Mouse (Mus musculus): ENCODE results near the gene Polr2m.
"Not testable (repeated sequence)": the region's sequence is repeated elsewhere in the genome, so short reads cannot be mapped to it uniquely, and the experiment has no call there.

Gene Polr2m

GRCm38 (mm10) chr9:71485475-71486094, at the start of gene Polr2m:
Polr2m (minus strand) TSS chr9:71485935.
- peak; percentile 85 for DNase-seq (ENCODE audit: low read depth, low spot score)

DNA sequence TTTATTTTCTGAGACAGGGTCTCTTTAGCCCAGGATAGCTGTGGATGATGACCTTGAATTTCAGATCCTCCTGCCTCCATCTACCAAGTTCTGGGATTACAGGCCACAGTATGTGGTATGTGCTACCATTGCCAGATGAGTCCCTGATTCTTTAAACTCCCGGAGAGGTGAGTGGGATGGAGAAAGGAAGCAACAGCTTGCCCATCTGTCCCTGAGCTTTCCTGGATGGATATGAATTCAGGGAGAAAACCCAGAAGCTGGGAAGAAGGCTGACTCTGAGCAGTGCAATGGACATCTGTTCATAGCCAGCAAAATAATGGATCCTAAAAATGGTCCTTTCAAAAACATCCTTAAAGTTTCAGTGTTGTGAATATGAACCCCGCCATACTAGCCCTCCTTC, 49.3 kb upstream of the Polr2m start:
- no peak for DNase-seq (ENCODE audit: low read depth, low spot score)

- DNase-seq (ENCODE audit: low read depth, low spot score), result no peak
Measured at GRCm38 (mm10) chr9:71529960-71530359, 44.2 kb upstream of the Polr2m start.

- DNase-seq (ENCODE audit: low read depth, low spot score), result no peak
Measured at GRCm38 (mm10) chr9:71527438-71527837, 41.7 kb upstream of the Polr2m start.

- DNase-seq (ENCODE audit: low read depth, low spot score), result no peak
Measured at GRCm38 (mm10) chr9:71523901-71524300, 38.2 kb upstream of the Polr2m start.

GRCm38 (mm10) chr9:71519836-71520235, 34.1 kb upstream of the Polr2m start:
- no peak for DNase-seq (ENCODE audit: low read depth, low spot score)

GRCm38 (mm10) chr9:71517487-71517886, 31.8 kb upstream of the Polr2m start:
- DNase-seq (ENCODE audit: low read depth, low spot score), result no peak

DNA sequence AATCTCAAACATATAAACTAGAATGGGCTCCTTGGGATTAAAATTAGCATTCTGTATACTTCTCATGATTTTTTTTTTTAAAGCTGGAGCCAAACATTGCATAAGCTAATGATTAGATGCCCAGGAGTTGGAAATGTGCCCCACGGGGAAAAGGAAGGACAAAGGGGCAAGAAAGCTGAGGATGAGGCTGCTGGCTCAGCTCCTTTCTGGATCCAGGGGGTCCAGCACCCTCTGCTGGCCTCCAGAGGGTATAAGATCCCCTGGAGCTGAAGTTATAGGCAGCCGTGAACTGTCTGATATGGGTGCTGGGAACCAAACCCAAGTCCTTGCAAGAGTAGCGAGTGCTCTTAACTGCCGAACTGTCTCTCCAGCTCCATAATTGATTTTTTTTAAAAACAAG, 30.1 kb upstream of the Polr2m start:
- no peak for DNase-seq (ENCODE audit: low read depth, low spot score)

DNA sequence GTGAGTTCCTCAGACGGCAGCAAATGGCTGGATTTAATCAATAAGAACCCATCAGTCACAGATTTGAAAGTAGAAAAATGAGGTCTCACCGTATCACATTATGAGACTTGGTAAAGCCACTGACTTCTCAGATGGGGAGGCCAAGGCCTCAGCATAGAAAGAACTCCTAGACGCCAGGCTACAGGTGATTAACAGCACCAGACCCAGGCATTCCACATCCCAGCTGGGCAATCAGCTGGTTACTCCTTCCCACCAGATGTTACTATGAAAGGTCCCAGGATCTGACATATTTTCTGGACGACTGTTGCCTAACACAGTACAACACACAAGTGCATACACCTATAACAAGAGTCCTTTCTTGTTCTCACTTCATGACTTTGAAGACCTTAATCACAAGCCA, 27.8 kb upstream of the Polr2m start:
- no peak for DNase-seq (ENCODE audit: low read depth, low spot score)

DNA sequence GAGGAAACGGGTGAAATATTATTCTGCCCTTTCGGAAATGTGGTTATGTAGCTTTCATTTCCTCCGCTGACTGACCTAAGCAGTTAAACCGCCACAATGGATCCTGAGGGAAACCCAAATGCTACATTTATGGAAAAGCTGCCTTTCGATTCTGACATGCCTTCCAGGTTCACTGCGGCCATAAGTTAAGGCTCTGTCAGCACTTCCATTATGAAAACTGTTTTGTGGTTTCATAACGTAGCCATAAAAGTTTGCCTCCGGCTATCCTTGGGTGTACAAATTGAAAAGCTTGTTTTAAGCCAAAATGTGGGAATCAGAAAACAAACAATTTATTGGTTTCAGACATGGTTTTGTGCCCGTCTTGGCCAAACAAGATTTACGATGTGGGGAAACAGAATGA, 27.2 kb upstream of the Polr2m start:
- no peak for DNase-seq (ENCODE audit: low read depth, low spot score)

DNA sequence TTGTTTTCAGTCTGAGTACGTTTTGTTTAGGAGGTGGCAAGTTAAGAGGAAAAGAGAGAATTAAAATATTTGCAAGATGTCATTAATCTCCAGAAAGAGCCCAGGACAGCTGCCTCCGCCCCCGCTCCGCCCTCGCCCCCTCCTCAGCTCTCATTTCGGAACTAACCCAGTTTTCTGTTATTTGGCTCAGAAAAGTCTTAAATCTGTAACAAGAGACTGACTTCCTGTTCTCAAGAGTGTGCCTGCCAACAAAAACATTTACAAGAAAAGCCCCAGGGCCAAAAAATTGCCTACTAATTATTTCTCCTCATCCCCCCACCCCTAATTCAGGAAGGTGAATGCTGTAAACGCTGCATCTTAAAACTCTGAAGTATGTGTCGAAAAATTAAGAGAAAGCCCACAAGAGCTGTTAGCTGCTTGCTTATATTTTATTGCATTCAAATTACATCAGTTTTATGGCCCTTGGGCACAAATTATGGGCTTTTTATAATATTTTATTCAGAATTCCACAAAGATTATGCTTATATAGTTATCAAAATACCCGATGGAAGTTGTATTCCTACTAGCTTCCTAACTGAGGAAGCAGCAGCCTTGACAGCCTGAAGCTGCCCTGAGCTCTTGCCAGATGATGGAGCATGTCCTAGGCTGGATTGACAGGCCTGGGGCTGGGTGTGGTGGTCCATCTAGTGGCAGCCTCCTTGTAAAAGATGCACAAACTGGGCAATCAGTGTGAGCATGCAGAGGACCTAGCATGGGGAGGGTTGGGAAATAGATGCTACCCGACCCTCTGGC, 12.9 kb upstream of the Polr2m start:
- DNase-seq (ENCODE audit: low read depth, low spot score), result no peak

DNA sequence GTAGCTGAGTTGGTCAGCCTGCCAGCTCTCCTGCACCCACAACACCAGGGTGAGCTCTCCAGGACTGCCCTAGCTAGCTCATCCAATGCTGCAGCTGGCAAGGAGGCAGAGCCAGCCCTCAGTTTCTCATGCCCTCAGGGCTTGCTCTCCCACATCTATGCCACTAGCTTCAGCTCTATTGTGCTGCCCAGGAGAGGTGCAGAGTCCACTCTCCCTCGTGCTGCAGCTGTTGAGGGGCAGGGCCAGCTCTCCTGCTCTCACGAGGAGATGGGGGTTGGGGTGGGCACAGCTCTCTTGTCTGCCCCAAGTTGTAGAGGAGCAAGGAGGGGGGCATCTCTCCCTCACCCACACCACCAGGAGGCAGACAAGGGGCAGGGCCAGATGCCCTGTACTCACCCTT, 10.9 kb upstream of the Polr2m start:
- DNase-seq (ENCODE audit: low read depth, low spot score), result no peak

DNA sequence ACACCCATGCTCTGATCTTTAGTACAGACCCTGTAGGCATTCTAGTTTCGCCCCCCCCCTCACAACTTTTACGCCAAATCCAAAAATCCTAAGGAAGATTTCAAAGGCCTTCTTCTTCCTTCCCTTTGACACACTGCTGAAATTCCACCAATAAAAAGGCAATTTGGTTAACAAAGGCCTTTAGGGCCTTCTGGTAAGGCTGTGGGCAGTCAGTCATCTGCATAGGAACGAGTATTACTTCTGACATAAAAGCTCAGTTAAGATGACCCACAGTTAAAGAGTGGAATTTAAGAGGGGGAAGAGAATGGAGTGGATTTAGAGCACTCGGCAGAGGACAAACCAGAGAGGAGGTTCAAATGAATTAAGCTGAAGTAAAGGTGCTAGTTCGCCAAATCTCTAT, 8.0 kb upstream of the Polr2m start:
- DNase-seq (ENCODE audit: low read depth, low spot score), result no peak

DNA sequence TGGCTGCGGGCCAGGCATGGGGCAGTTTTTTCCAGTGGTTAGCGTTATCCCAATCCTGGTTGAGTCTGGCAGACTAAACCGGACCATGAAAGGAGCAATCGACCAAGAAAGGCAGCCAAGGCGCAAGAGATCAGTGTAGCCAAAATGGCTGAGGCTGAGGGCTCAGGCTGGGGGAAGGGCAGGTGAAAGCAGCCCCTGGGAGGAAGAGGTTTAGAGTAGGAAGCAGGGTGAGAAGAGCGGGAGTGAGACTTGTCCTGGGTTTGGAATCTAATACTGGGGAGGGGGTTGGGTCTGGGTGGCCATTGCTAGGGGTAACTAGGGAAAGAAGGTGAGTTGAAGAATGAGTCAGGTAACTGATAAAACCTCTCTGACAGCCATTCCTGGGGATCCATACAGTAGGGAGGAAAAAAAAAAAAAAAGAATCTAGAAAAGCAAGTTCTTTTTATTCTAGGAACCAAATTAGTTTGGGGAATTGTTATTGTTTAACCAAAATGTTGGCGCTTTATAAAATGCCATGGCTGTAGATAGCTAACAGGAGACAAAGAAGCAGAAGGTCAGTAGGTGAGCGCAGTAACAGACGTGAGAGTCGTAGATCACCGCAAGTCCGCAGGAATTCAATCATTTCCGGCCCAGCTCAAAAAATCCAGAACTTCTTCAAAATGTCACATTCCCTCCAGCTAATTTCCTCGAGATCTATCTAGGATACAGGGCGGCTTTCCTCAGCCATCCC, 6.7 kb upstream of the Polr2m start:
- no peak for DNase-seq (ENCODE audit: low read depth, low spot score)

DNA sequence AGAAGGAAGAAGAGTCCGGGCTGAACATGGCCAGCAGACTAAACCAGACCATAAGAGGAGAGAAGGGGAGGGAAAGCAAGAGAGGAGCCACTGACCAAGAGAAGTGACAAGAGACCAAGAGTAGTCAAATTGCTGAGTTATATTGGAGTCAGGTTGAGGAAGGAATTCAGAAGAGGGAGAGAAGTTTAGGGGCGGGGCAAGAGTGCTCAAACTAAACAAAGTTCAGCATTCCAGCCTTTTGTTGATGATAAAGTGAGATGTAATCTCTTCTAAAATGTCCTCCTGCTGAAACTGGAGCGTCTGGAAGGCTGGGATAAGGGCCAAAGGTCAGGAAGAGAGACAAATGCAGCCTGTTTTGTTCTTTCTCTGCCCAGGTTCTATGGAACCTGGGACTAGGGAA, 4.3 kb upstream of the Polr2m start:
- no peak for DNase-seq (ENCODE audit: low read depth, low spot score)

- no peak for DNase-seq (ENCODE audit: low read depth, low spot score)
Measured at GRCm38 (mm10) chr9:71486127-71486526, 392 bp upstream of the Polr2m start.

GRCm38 (mm10) chr9:71484871-71485474, 762 bp downstream of the Polr2m start:
- DNase-seq (ENCODE audit: low read depth, low spot score), result no peak

DNA sequence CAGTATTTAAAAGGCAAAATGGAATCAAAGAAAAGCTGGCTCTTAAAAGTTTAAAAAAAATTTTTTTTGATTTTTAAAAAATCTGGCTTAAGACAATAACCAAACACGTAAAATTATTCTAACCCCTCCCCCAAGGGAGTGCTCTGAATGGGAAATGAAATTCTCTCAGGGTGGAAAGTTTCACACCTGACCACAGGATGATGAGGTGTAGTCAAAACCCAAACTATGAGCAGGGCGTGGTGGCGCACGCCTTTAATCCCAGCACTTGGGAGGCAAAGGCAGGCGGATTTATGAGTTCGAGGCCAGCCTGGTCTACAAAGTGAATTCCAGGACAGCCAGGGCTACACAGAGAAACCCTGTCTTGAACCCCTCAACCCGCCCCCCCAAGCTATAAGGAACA, 1.9 kb downstream of the Polr2m start:
- DNase-seq (ENCODE audit: low read depth, low spot score), result not testable (repeated sequence)

DNA sequence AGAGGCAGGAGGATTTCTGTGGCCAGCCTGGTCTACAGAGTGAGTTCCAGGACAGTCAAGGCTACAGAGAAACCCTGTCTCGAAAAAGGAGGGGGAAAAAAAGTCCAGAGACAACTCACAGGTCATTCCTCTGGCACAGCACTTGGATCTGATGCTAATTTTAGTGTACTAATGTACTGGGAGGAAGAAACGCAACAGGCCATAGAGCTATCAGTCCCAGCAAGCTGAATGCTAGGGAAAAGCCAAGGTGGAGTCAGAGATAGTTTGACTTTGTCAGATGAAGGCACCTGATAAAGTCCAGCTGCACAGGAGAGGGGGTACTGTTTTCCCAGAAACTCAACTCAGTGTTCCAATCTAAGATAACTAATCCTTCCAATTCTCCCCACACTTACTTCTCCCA, 5.4 kb downstream of the Polr2m start:
- DNase-seq (ENCODE audit: low read depth, low spot score), result no peak

- DNase-seq (ENCODE audit: low read depth, low spot score), result no peak
Measured at GRCm38 (mm10) chr9:71479413-71479812, 6.3 kb downstream of the Polr2m start.

DNA sequence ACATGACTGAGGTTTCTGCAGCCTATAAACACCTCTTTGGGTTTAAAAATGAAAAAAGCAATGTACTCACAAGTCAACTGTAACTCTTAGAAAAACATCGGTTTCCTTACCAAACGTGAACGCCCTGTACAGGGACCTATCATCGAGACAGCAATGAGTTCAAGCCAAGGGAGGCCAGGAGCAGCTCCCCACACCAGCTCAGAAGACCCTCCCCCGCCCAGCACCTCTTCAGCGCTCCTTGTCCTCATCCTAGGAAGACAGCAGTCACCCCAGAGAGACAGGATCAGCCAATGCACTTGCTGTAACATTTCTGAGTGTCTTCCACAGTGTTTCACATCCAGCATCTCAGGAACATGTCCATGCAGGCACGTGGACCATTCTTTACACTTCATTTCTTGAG, 7.1 kb downstream of the Polr2m start:
- no peak for DNase-seq (ENCODE audit: low read depth, low spot score)

- DNase-seq (ENCODE audit: low read depth, low spot score), result no peak
Measured at GRCm38 (mm10) chr9:71476601-71477000, 9.1 kb downstream of the Polr2m start.

Measured in retina, adult 2 months (tissue).